Mouse (Mus musculus) left cerebral cortex, adult 9 months (tissue): Measurements from ENCODE around the gene Unc13d.
A peak's percentile ranks its signal among the peaks of the same experiment; 100 is the strongest.
"Not testable (repeated sequence)": the region's sequence is repeated elsewhere in the genome, so short reads cannot be mapped to it uniquely, and the experiment has no call there.

Experiments used
- DNase-seq, 2 experiments: peaks; one replicate each; pipeline ENCODE4 v3.0.0; 2022; ENCODE audit warnings: low spot score in 2 of 2

Unc13d gene

DNA sequence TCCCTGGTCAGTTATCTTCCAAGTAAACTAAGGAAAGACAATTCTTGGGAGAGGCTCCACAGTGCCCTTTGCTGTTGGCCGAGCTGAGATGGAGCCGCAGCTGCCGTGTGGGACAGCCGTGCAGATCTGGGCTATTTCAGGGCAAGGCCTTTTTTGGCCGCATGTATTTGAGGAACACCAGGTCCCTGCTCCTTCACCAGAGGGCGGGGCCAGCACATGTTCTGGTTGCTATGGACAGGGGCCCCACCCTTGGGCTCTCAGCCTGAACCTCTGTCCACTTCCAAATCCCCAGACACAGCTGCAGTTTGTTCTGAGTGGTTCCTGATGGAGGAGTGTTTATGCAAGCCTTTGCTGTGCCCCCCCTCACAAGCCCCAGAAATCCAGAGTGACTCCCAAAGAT is 22.6 kb upstream of the Unc13d start:
- DNase-seq: no peak

- no peak for DNase-seq
These were observed 21.7 kb upstream of the Unc13d start for GRCm38 (mm10) chr11:116099462-116099861.

DNA sequence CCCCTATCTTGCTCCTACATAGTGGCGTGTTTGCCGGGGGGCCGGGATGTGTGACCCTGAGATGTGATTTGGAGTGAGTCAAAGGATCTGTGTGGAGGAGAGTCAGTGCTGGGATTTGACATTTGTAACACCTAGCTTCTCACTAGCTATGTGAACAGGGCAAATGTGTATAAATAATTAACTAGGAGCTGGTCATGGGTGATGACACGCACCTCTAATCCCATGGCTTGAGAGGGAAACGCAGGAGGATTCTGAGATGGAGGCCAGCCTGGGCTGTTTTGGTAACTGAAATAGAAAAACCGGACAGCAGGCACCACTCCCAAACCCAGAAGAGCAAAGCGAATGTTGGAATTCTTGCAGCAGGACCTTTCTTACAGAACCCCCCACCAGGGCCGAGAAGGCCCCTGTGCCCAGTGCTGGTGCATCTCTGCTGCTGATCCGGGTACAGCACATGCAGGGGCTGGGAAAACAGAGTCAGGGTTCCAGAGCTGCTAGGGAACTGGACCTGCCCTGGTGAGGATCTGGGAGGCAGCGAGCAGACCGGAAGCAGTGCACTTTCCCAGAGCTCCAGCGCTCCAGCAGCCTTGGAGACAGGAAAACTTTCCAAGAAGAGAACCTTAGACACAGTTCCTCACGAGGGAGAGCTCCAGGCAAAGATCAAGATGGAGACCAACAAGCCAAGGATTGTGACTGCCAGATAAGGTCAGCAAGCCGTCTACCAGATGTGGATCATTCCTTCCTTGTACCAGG is 21.1 kb upstream of the Unc13d start:
- DNase-seq: no peak

- no peak for DNase-seq
These were observed 18.7 kb upstream of the Unc13d start for GRCm38 (mm10) chr11:116096213-116097108.

GRCm38 (mm10) chr11:116095573-116095972 is 17.8 kb upstream of the Unc13d start:
- DNase-seq: no peak

- no peak for DNase-seq
These were observed 16.2 kb upstream of the Unc13d start for GRCm38 (mm10) chr11:116093771-116094565.

DNA sequence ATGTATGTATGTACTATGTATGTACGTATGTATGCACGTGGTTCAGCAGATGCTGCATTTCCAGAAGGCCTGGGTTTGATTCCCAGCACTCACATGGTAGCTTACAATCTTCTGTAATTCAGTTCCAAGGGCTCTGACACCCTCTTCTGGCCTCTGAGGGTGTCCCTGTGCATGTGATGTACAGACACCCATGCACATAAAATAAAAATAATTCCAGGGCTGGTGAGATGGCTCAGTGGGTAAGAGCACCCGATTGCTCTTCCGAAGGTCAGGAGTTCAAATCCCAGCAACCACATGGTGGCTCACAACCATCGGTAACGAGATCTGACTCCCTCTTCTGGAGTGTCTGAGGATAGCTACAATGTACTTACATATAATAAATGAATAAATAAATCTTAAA is 15.2 kb upstream of the Unc13d start:
- DNase-seq: not testable (repeated sequence)

- DNase-seq: no peak
These were observed 13.8 kb upstream of the Unc13d start for GRCm38 (mm10) chr11:116091591-116091990.

DNA sequence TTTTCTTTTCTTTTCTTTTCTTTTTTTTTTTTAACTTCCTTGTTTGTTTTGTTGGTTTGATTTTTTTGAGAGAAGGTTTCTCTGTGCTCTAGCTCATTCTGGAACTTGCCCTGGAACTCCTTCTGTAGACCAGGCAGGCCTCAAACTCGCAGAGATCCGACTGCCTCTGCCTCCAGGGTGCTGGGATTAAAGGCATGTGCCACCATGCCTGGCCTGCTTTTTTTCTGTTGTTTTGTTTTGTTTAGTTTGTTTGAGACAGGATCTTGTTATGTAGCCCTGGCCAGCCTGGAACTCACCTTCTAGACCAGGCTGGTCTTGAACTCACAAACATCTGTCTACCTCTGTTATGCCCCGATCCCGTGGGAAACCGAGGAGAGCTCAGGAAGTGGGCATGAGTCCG is 11.8 kb upstream of the Unc13d start:
- no peak for DNase-seq

DNA sequence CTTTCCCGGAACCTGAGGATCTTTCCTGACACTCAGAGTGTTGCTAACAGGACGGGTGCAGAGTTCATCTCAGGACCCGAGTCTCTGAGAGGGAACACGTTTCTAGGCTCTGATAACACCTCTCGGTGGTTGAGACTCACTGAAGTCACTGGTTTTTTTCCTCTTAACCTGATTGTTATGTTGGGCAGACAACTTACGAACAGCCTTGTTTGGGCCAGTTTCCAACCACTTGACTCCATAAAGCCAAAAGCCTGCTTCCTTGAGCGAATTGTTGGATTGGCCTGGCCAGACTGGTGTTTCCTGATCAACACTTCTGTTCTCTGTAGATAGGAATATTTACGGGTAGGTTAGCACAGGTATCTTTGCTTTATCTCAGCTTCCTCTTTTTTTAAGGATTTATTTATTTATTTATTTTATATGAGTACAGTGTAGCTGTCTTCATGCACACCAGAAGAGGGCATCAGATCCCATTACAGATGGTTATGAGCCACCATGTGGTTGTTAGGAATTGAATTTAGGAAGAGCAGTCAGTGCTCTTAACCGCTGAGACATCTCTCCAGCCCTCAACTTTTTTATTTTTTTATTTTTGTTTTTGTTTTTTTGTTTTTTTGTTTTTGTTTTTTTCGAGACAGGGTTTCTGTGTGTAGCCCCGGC is 11.1 kb upstream of the Unc13d start:
- no peak for DNase-seq

- DNase-seq: no peak
These were observed 10.4 kb upstream of the Unc13d start for GRCm38 (mm10) chr11:116088188-116088587.

DNA sequence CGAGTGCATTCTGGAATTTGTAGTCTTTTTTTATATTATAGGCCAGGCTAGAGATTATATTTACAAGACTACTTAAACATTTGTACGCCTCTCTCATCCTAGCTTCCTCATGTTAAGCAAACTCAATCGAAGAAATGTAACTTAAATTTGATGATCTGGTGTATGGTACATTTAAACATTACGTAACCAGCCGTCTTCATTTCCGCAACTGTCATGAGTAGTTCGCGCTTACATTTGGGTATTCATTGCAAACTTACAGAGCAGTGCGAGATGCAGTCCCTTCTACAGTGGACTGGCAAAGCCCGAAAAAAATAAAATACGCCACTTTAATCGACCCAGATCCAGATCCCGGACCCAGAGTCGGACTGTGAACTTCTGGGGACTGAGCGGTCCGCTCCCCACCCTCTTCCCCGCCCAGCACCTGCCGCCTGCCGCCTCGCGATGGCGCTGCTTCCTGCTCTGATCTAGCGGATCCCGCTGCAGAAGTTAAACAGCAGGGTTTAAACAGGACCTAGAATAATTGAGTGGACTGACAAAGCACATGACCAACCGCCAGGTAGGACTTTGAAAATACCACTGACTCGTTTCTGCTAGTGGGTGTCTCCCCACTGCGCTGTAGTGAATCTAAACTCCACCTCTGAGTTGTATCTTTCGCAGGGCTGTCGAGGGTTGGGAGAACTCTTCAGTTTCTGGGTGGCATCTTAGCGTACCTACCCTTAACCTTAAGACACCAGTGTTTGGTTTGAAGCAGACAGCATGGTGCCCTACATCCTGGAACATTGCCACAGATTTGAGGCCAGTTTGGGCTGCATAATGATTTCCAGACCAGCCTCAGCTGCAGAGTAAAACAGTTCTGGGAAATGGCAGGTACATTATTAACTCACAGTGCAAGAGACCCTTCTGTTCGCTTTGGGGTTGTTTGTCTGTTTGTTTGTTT is 9.7 kb upstream of the Unc13d start:
- peak; percentile 59 to 89 for DNase-seq

GRCm38 (mm10) chr11:116086258-116087193 is 8.8 kb upstream of the Unc13d start, which contains the start of gene Wbp2:
Wbp2 (minus strand) TSS chr11:116086995.
- peak; percentile 99 for DNase-seq

GRCm38 (mm10) chr11:116084166-116084565 is 6.4 kb upstream of the Unc13d start:
- no peak for DNase-seq

DNA sequence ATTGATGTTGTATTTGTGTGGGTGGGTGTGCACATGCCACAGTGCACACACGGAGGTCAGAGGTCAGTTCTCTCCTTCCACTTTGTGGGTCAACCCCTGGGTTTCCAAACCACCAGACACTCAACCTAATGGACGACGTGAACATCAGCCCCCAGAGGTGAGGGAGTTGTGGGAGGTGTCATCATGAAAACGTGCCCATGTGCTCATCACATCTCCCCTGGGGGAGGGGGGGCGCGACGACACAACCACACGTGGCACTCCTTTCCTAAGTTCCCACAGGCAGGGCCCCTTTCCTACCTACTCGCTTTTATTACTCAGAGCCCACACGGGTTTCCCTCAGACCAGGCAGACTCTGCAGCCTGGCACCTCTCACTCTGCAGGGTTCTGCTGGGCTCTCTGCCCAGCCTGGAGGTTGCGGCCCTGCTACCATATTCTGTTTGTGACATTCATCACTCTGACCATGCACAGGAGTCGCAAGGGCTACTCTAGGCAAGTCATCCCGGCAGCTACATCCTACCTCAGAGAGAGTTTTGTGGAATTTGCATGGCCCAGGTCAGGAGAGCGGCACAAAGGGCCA is 5.4 kb upstream of the Unc13d start:
- DNase-seq: no peak

DNA sequence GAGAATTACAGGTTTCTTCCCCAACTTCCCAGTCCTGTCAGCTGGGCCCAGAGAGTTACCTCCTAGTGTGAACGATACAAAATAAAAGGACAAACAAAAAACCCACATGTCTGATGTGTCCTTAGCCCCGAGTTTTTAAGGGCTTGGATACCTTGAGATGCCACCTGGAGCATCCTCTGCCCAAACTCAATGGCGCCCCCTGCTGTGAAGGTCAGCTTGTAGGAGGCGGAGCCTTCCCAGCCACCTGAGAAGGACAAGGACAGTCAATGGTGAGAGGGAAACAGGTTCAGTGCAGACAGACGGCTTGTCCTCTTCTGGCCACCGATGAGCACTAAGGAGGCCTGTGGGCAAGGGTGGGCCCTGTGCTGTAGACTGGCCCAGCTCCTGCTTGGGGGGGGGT is 3.3 kb upstream of the Unc13d start:
- peak in 1 of 2 experiments; percentile 63 for DNase-seq

DNA sequence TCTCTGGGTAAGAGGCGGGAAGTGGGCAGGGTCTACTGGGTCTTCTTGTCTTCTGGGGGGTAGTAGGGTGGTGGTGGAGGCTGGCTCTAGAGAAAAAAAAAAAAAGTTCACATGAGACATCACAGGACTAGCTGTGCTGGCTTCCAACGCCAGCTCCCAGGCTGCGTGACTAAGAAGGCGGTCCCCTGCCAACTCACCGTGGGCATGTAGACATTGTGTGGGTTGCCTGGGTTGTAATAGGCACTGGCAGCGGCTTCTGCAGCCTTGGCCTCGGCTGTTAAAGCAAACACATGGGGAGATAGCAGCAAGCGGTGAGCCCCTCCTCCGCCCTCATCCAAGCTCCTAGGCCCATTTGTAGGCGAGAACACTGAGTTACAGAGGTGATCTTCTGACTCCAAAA is 1.8 kb upstream of the Unc13d start:
- peak; percentile 77 to 89 for DNase-seq

DNA sequence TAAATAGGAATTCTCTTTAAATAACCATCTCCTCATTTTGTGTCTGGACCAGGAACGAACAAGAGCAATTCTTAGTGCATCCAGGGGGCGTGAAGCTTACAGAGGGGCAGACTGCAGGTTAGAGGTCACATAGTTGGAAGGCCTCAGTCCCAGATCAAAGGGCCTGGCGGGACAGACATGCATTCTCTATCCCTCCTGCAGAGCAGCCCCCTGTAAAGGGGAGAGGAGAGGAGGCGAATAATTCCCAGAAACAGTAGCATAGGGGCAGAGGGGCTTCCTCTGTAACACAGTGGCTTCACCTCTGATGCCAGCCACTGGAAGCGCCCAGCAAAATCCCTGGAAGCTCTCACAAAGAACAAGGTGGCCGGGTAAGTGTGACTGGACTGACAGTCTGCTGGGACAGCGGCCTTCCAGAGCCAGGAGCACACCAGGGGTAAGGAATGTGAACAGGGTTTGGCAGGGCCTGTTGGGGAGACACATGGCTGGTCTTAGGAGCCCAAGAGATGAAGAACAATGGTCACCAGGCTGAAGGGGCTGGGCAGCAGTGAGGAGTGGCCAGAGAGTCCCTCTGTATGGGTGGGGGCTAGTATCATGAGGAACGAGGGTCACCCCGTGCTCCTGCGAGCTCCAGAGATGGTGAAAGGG is 1.0 kb upstream of the Unc13d start:
- no peak for DNase-seq
